Mouse (Mus musculus) testis, postnatal 10 days (tissue): ENCODE measurements at regions not wholly inside any gene's neighbourhood (a gene's known extent, or its start where the extent isn't known, plus 50 kb on each side); places are given as distances from the start of the nearest gene placed in this dataset.

Source experiments
- DNase-seq: peaks from one replicate; pipeline ENCODE4 v3.0.0; 2021; ENCODE audit warnings: low spot score

DNA sequence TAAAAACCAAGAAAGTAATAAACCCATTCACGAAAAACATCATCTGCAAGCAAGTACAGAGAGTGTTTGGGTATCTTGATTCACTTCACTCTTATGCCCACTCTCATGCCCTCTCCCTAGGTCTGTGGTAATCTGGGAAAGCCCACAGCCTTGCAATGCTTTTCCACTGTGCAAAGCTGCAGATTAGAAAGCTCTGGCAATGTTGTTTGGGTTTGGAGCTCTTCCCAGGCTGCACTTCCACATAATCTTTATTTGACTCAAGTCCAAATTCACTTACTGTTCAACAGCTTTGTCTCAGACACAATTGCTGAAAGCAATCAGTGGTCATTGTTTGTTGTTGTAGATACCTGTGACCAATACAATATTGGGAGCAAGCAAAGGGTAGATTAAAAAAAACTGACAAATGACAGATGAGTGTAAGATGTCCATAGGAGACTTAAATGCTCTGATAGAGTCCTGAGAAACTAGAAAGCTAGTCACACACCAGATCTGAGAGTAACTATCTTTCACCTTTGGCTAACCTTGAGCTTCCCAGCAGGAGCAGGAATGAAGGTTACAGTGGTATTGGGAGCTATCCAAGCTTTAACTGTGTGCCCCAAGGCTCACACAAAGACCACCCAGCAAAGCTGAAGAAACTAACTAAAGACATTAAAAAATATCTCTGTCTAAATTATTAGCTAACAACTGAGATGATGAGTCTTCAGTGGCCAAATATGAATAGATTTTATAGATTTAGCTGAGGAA lies 325.7 kb upstream of the Klf12 start:
- no peak for DNase-seq

DNA sequence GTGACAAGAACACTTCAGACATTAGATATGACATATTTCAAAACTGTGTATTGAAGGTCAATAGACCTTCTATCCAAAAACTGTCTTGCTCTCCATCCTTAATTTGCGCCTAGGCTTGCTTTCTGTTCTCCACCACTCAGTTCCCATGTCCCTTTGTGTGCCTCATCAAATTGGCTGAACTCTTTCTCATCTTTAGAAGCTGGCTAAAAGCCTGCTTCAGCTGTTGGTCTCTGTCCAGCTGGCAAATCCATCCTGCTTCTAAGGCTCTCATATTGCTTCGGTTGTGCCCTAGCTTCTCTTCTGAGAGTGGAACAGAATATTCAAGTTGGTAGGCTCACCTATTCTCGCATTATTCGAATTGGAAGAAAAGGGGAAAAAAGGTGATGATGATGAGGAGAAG lies 322.6 kb upstream of the Klf12 start:
- DNase-seq, result no peak

DNA sequence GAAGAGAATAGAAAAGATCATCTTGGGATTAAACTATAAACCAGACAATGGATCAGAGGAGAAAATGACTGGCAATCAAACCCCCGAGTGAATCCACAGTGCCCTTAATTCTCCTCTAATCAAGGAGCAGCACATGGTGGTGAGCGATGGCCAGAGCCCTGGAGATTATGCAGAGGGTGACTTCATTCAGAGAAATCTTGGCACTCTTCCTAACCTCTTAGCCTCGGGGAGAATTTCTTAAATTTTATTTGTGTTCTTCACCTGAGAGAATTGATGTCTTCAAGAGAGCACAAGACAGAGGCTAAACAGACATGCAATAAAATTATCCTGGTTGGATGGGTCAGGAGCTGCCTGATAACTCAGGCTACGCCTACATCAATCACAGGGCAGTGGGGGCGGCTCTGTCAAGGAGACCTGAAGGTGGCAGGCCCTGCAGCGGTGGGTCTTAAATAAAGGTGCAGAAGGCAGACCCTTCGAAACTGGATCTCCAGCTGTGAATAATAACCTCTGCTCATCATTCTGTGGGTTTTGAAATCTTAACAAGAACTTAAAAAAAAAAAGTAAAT lies 316.5 kb upstream of the Klf12 start:
- DNase-seq, result no peak

DNA sequence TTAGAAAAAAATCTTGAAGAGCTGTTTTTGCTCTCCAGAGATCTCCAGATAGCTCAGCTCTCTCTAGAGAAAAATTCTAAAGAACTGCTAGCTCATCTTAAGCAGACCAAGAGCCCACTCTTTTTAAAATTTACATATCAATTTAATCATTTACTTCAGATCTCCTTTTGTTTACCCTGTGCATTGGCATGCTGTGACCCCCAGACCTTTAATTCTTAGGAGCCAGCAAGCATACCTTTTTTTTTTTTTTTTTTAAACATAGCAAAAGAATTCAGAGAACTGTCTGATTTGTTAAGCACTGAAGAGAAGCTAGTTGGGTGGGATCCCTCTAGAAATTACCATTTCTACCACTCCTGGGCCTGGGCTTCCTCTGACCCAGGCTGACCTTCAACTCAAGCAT lies 285.5 kb upstream of the Klf12 start:
- no peak for DNase-seq

DNA sequence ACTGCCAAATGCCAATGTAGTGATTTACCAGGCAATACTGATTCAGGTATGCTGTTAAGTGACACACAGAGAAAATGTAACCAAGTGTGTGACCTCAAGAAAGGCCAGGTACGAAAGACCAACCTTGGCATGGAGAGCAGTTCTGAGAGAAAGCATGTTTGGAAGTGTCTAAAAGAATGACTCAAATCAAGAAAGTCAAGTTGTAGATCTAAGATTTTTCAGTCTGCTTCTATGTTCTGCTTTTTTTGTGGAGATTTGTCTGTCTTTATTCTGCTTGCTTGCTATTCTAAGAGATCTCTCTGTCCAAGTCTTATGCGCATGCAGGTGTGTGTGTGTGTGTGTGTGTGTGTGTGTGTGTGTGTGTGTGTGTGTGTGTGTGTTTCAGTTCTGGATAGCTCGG lies 277.4 kb upstream of the Klf12 start:
- no peak for DNase-seq

DNA sequence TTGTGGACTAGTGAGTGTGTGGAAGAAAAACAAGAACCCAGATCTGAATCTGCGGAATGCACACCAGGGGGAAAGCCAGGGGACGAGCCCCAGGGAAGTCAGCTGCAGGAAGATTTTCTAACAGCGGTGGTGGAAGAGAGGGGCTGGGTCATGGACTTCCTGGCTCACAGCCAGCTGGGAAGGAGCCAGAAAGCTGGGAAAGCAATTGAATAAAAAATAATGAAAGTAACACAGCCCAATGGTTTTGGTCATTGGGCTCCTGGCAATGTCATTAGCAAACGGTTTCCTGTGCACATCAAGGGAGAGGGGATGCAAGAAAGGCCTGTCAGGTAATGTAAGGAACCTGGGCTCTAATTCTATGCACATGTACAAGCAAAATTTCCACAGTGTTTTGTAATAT lies 273.9 kb upstream of the Klf12 start:
- DNase-seq, result peak; percentile 69

DNA sequence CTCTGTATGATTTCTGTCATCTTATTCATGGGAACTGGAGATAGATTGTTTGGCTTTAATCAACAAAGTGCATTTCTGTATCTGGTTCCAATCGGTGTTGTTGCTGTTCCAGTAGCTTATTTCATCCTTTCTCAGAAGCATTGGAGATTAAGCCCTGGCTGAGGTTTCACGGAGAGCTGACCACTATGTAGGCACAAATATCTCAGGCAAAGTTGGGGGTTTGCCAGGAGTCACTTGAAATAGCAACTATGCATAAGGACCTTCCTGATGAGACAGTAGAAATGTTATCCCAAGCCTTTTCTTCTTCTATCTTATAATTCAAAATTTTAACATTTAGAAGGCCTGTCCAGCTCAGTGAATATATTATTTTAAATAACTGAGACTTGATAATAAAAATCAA lies 268.0 kb upstream of the Klf12 start:
- DNase-seq, result no peak

DNA sequence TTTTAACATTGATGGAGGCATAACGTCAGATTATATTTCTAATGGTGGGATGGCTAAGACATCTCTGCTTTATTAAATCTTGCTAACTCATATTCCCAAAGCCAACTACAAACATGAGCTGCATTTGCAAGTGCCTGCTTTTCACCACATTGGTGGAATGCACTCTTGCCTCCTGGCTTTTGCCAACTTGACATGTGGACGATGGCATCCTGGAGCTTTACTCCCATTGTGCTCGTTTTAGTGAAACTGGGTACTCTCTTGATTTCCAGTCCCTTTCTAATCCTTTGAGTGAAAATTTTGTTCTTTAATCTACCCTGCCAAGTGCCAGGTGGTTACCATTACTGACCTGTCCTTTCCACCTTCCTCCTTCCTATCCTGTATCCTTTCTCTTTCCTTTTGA lies 265.8 kb upstream of the Klf12 start:
- DNase-seq, result no peak

DNA sequence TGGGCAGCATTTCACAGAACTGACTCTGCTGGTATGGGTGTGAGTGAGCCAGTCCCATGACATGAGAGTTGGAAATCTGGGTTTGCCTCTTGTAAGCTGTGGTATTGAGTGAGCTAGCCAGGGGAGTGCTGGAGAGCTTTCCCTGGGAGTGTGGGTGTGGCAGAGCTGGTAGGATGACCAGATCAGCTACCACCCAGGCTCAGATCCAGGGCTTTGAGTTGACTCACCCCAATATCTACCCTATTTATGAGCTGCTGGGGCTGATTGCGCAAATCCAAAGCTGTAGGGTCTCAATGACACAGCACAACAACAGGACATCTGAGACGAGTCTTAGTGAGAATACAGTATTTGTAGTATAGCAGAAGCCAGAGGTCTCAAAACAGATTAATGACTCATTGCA lies 245.7 kb upstream of the Klf12 start:
- no peak for DNase-seq

DNA sequence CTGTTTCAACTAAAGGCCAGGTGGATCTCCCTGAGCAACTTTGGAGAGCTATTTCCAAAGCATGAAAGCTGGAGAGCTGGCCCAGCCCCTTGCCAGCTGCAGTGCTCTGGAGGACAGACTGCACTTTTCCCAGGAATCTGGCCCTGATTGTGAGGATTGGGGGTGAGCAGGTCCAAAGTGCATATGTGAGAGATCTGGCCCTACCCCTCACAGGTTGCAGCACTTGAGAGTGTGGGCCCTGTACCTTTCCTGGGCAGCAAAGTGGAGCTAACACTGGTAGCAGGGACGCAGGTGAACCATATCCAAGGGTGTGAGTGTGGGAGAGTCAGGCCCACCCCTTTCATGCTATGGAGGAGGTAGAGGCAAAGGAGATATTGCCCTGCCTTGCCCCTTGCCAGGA lies 245.3 kb upstream of the Klf12 start:
- DNase-seq, result no peak

DNA sequence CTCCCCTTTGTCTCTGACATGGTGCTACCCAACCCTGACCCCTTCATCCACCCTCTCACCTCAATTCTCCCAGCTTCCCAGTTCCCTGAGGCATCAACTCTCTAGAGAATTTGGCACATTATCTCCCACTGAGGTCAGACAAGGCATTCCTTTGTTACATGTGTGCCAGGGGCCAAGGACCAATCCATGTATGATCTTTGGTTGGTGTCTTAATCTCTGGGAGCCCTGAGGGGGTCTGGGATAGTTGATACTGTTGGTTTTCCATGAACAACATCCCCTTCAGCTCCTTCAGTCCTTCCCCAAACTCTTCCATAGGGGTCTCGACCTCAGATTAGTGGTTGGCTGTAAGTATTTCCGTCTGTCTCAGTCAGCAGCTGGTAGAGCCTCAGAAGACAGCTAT lies 224.9 kb upstream of the Klf12 start:
- no peak for DNase-seq

DNA sequence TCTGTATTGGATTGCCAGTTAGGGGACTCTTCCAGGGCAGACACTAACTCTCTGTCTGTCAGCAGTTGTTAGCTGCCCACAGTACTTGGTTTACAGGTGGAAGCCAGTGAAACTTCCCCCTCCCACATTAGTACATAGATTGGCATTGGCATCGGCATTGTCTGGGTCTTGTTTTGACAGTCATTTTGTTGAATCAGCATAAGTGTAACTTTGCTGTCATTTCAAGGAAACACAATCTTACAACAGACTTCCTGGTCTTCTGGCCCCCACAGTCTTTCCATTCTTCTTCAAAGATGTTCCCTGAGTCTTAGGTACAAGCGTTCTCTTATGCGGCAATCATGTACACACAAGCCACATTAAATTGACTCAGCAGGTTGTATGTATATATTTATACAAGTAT lies 223.6 kb upstream of the Klf12 start:
- no peak for DNase-seq

DNA sequence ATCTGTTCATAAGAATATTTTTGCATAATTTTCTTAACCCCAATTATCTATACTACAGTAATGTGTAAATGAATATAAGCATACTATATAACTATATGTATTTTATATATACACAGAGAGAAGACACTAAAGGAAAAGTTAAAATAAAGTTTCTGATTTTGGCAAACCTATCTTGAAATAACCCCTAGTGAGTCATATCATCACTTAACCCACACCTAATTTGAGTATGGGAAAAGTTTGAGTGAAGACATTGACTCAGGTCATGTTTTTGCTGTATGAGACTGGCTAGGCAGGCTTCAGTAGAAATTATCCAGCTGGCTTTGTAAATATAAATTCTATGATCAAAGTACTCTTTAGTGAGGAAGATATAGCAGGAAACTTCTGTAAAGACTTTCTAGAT lies 223.1 kb upstream of the Klf12 start:
- no peak for DNase-seq

DNA sequence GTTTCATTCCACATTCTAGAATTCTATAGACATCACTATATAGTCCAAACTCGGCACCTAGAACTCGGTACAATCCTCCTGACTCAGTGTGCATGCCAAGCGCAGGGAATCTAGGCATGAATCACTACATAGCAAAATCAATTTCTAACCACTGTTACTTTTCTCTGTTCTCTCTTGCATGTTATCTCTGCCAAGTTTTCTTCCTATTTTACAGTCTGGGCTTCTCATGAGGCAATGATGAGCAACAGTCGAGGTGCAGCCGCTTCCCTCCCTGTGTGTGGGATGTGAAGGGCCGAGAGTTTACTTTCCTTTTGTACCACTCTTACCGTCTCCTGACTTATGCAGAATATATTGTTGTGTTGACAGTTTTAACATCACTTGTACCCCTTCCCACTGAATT lies 204.4 kb upstream of the Klf12 start:
- no peak for DNase-seq

DNA sequence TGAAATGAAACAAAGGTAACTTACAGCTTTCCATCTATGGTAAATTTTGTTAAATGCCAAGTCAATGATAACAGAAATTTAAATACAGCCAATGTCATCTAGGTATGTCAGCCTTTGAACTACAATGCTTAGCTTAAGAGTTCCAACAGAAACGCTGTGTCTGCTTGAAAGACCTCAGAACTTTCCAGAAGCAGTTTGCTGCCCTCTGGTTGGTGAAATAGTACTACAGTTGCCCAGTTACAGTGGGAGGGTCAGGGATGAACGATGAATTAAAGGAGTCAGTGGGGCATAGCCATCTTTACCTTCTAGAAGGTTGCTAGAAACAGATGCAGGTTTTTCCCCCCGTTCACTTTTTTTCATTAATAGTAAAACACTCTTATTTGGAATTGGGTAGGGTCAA lies 201.0 kb upstream of the Klf12 start:
- peak; percentile 51 for DNase-seq

DNA sequence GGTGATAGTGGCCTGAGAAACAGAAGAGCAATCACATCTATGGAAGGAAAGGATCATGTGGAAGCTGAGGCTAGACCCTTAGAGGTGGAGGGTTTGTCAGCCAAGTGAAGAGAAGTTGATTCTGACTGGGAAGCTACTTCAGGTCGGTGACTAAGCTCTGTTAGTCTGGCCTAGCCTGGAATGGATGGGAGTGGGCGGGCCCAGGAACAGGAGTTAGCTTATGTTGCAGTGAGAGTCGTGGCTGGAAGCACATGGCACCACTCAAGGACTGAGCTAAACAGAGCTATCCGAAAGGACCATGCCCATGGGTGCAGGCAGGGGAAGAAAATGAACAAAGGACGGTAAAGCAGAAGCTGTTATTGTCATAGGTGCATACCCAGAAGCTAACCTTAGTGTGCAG lies 199.6 kb upstream of the Klf12 start:
- DNase-seq, result no peak

DNA sequence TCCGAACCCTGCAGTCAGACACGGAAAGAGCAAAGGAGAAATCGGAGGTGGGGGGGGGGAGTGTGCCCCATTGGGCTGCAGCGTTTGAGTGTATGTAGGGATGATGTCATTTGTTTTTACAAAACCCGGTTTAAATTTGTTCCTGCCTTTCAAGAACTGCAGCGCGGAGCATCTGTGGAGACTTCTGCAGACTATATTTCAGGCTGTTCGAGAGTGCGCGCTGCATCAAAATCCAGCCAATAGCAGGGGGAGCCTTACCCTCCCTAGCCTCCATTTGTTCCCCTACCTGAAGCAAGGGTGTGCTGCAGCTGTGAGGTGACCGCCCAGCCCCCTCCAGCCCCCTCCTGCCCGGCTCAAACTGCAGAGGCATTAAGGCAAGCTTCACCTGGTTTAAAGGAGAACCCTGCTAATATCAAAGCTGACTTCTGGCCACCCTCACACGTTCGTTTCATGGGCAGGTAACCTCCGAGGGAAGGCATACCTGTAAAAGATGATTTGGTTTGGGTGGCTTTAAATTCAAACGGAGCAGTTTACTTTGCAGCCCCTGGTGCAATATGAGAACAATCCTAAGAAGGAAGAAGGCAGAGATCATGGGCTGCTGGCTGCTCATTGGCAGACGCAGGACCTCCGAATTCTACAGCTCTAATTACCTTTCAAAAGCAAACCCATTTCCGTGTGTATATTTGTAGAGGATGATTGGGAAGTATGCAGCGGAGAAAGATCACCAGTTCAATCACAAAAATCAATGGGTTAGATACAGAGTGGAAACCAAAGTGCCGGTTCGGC lies 193.3 kb upstream of the Klf12 start:
- no peak for DNase-seq

DNA sequence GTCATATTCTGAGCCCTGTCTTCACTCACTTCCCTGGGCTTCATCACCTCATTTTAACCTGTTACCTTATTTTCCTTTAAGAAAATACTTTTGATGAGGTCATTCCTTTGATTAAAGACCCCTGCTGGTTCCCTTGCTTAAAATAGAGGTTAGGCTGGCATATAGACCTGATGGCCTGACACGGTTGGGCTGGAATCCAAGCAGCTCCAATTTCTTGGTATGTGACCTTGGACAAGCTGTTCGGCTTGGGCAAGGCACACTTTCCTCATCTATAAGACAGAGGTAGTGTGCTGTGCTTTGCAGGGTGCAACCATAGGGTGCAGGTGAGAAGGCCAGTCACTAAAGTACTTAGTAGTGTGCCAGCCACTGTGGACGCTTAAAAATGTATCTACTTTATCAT lies 183.8 kb upstream of the Klf12 start:
- DNase-seq, result no peak

DNA sequence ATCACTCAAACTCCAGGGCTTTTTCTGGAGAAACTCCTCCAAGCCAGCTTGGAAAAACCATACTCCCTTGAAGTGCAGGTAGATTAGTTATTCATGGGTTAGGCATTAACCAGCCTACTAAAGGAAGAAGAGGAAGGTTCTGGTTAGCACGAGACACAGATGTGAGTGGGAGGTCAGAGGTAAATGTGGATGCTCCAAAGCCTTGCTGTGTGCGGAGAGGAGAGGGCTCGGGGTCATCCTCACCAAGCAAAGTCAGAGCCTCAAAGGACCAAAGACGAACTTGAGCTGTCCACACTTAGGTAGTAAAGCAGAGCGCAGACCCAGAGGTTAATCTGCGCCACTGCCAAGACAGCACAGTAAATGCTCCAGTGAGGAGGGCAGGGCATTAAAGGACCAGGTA lies 177.8 kb upstream of the Klf12 start:
- no peak for DNase-seq

DNA sequence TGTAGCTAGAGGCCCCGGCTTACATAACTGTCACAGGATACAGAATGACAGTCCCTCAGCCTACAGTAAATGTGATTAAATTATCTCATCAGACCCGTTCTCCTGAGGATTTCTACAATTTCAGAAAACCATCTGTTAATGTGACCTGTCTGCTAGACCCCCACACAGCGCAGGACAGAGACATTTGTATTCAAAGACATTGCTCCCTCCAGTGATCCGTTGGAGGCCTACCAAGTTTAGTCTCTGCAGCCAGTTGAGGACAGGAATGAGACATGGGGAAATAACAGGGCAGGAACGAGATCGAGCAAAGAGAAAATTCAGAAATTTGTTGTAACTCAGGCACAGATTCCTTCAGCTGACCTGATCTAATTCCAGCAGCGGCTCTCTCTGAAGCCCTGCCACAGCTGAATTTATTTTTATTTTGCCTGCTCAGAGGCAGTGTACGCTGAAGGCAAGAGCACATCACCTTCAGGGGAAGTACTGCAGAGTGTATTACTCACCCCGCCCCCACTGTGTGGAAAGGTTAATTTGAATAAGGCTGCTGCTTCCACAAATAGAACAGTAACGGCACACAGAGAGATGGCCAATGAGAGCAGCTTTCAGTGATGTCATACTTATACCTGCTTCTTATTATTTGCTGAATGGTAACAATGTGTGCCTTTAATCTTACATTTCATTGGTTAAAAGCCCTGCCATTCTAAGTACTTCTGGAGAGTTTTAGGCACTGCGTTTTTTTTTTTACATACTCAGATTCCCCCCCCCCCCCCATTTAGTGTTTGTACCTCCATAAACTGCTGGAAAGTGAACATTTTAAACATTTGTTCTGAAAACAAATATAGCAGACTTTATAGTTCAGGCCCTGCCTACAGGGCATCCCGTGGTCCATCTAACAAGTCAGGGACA lies 176.9 kb upstream of the Klf12 start:
- peak; percentile 59 for DNase-seq

DNA sequence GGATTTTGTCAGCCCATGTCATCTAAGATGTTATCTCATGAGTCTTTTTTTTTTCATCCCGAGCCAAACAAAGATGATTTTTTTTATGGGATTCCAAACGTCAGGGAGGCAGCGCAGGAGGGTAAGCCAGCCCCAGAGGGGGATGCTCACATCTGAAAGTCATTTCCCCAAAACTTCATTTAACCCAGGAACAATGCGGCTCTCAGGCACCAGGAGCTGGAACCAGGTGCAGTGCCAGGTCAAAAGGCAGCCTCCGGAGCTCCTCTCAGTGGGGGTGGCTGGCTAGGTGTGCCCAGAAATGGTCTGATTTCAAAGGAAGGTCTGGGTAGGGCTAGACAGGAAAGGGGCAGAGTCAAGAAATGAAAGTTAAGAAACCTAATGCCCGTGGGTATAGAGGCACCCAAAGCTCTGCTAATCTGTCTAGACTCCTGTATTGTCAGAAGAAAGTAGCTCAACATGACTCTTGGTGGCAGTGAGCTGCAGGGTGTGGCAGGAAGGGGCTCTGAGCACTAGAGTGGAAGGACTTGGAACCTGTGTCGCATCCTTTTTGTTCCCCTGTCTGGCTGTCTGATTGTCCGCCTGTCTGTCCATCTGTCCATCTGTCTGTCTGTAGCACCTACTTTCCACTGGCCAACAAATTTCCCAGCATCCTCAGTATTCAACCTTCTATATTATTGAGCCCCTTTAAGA lies 175.3 kb upstream of the Klf12 start:
- no peak for DNase-seq
